Mouse (Mus musculus) urinary bladder, postnatal 36 days (tissue): ENCODE data around the gene Anapc15-ps.

Experiments used
- DNase-seq, 2 experiments: peaks; one replicate each; pipeline ENCODE4 v3.0.0; 2022; ENCODE audit warnings: low spot score in 2 of 2, mixed read lengths in 1 of 2

Anapc15-ps gene

DNA sequence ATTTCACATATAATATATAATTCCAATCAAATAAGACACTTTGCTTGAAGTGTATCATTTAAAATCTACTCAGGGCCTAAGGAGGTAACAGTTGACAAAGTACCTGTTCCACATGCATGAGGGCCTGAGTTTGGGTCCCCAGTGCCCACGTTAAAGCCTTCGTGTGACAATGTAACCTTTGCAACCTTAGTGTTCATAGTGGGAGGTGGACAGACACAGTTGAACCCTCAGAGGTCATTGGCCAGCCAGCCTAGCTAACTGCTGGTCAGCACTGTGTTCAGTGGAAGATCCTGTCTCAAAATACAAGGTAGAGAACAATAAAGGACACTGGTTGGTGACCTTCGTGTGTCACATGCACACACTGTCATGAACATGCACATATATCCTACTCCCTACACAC, 4.2 kb downstream of the Anapc15-ps start:
- no peak for DNase-seq

DNA sequence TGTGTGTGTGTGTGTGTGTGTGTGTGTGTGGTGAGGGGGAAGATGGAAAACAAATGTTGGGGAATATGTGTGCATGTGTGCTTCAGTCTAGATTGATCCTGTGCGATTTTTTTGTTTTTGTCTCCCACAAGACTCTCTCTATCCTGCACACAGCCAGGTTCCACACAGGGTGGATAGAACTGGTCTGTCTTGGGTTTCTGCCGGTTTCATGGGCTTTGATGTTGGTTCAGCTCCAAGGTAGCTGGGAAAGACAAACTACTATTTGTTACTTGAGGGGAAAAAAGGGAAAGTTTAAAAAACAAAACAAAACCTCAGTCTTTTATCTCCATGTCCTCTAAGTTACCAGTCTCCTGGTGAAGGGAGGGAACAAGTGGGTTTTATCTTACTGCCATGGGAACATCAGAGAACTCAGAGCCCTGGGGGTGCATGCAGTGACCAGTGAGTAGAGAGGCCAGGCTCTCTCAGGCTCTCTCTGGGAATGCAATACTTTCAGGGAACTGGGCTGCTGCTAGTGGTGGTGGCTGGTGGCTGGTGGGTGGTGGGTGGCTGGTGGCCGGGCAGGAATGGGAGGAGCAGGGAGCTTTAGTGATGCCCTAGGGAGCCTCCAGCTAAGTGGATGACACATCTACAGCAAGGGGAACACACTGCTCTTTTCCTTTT, 5.8 kb downstream of the Anapc15-ps start:
- no peak for DNase-seq

GRCm38 (mm10) chr10:95666791-95667190, 6.5 kb downstream of the Anapc15-ps start:
- DNase-seq: no peak

DNA sequence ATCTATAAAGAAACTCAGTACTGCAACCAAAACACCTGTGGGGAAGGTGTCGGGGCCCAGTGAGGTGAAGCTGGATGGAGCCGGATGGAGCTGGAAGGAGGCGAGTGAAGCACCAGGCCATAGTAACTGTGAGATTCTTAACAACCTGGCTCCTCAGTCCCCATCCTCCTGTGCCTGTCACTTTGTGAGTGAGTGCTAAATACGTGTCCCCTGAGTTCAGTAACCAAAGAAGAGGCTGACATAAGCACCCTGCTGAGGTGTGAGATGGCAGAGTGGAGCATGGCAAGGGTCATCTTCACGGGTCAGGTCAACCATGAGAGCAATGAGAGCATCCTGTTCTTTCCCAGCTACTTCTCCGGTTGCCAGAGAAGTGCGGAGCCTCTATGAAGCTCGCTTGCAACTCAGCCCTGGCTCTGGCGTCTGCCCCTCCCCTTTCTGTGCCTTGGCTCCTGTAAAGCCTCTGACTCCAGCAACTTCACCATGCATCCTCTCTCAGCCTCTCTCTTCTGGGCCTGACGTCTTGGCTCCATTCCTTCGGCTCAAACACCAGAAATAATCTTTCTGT, 7.7 kb downstream of the Anapc15-ps start:
- DNase-seq: no peak

DNA sequence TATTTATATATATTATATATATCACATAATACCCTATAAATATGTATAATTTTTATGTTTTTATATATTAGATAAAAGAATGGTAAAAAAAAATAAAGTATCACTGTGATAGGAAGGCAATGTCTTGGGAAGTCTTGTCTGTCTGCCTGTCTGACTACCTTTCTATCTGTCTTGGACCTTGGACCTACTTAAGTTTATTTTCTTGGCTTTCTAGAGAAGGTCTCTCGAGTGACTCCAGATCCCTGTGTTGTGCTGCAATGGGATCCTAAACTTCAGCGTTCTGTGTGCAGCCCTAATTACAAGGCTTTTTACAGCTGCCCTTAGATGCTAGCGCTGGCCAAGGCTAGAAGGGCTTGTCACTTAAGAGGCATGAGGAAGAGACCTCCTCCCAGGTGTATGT, 8.6 kb downstream of the Anapc15-ps start:
- no peak for DNase-seq

DNA sequence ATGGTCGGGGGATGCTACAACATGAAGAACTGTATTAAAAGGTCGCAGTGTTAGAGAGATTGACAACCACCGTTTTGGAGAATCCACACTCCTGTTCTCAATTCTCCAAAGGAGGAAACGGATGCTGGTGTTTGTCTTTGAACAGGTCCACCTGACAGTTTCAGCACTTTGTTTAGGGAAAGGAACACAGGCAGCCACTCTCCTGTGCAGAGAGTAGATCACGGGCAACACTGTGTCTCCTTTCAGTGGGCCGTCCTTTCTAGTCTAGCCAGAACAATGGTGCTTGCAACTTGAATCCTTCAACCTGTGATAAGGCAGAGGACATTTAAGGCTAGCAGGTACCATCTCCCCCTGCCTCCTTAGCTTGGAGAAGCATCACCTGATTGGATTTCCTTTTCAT, 12.9 kb downstream of the Anapc15-ps start:
- no peak for DNase-seq

GRCm38 (mm10) chr10:95659471-95660150, 13.6 kb downstream of the Anapc15-ps start:
- DNase-seq: no peak

GRCm38 (mm10) chr10:95658836-95659343, 14.4 kb downstream of the Anapc15-ps start:
- DNase-seq: no peak

DNA sequence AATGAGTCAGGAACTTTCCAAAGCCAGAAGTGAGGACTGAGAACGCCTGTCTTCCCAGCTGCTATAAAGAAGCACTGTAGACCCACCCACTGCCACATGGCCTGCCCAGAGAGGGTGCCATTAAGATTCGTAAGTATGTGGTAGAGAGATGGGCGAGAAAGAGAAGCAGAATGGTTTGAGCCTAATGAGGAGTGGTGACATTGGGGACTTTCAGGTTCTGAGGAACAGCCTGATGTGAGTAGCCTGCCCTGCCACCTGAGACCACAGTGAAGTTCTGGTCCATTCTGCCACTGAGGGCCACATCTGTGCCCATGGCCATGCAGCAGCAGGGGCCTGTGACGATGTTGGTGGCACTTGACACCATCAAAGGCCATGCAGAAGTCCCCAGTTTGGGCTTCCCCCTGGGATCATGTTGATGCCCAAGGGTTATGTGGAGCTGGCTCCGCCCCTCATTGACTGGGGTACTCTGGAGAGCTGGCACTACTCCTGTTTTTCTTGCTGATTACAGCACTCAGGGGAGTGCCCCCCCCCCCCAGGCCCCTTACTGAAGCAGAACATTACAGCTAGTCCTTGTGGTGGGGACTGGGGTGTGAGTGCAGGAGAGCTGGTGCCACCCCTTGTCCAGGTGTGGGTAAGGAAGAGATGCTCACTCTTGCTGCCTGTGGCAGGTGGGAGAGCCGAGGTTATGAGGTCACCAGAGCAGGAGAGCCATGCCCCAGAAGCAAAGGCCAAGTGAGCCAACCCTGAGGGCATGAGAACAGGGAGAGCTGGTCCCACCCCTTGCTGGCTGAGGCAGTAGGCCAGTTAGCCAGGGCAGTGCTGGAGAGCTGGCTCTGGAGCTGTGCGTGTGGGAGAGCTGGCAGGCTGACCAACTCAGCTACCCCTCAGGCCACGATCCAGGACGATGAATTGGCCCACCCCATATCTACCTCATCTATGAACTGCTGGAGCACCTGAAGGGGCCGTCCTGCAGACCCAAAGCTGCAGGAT, 16.7 kb downstream of the Anapc15-ps start:
- no peak for DNase-seq

- no peak for DNase-seq
These were observed 21.1 kb downstream of the Anapc15-ps start for GRCm38 (mm10) chr10:95652131-95652530.

DNA sequence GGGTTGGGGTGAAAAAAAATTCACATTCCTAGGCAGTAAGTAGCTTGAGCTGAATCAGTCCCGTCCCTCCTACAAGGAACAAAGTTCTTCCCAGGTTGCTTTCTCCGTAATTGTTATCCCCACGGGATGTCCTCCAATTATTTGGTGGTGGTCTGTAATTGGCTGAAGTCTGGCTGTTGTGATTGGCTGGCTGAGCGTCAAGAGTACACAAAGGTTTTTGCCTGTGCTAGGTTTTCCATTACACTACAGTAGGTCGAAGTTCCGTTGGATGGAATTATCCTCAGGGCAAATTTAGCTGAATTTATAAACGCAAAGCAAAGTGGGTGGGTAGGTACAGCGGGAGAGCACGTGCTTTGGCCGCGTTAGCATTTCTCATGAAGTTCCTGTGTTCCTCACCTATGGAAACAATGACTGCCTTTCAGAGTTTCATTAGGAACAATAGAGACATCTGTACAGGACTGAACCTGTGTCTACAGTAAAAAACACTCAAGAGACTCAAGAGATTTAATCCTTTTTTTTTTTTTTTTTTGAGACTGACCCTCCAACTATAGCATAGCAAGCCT, 24.8 kb downstream of the Anapc15-ps start:
- no peak for DNase-seq

DNA sequence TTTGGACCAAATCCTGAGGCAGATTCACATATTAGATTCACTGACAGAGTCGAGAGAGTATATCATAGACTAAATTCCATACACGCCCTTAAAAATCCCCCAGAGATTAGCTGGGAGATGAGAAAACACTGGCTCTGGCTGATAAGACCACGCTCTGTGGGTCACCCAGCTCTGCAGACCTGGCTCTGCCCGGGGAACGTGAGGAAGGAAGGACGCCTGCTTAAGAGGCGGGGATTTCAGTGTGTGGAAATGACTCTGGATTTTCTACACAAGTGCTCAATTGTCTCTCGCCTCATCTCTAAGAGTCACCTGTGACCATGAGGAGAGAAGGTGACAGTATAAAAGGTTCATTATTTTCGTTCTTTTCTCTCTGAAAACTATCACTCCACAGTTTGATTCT, 26.1 kb downstream of the Anapc15-ps start:
- no peak for DNase-seq

DNA sequence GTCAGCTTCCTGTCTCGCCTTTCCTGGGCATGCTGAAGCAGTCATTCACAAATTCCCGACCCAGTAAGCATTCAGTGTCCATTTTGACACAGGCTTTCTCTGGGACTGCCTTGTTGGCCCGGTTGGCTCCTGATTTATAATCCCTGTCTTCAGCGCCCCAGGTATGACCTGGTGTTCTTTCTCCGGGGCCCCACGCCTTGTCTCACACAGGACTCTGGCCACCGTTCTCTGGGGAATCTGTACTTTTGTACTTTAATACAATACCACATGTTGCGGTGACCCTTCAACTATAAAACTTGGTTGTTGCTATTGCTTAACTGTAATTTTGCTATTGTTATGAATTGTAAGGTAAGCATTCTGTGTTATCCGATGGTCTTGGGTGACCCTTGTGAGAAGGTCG, 26.7 kb downstream of the Anapc15-ps start:
- DNase-seq: no peak

DNA sequence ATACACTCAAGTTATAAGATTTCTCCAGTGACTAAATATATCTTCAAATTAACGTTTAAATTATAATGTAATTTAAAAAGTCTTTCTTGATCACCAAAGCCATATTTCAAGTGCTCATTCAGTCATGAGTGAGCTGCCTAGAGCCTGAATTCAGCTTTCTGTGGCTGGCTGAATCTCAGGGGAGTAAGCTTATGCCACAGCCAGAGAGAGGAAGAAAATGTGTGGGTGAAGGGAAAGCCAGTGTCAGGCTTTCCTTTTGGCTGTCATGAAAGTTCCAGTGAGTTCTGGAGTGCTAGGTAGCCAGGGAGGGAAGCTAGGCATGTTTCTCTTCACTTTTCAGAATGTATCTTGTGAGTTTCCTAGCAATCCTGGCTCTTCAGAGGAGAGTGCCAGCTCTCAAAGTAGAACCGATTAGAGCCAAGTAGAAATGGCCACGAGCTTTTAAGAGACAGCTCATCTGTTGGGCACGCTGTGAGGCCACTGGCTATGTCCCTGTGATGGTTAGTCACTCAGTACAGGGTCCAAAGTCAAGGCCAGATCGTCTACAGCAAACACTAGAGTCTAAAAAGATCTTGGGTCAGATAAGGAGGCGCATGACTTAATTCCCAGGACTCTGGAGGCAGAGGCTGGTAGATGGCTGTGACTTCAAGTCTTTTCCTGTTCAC, 29.4 kb downstream of the Anapc15-ps start:
- peak in 1 of 2 experiments; percentile 31 for DNase-seq

DNA sequence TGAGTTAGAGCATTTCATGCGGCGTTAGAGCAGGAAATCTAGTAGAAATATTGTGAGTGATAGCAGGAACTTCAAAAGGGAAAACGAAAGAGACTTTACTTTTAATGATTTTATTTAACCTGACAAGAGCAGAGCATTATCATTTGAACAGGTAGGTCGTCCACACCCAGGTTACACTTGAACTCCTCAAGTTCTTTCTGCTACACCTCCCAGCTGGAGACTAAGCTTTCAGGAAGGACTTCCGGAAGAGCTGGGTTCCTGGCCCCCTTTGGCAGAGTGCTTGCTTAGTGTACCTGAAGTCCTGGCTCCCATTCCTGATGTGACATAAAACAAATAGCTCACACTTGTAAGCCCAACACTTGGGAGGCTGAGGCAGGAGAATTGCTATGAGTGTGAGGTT, 30.2 kb downstream of the Anapc15-ps start:
- no peak for DNase-seq

GRCm38 (mm10) chr10:95641335-95641734, 31.9 kb downstream of the Anapc15-ps start:
- no peak for DNase-seq

DNA sequence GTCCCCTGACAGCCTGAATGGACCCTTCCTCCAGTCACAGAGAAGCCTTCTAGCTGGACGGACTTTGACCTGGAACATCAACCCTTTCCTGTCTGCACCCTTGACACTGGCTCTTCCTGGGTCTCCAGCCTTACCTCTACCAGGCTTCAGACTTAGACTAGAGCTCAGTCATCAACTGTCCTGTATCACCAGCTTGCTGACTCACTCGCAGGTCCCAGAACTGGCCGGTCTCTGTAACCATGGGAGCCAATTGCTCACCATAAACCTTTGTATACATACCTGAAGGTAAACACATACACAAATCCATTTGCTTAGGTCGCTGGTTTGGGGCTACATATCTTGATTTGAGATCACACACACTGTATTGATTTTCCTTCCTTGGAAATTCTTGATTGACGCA, 33.8 kb downstream of the Anapc15-ps start:
- DNase-seq: no peak

GRCm38 (mm10) chr10:95634751-95635150, 38.5 kb downstream of the Anapc15-ps start:
- DNase-seq: no peak

- DNase-seq: no peak
These were observed 39.0 kb downstream of the Anapc15-ps start for GRCm38 (mm10) chr10:95634261-95634660.

GRCm38 (mm10) chr10:95631568-95631967, 41.7 kb downstream of the Anapc15-ps start:
- DNase-seq: no peak
